Mouse (Mus musculus): ENCODE results near the gene Sh3kbp1. TPM values are rescaled to one million over a fixed set of nuclear protein-coding genes. Genes with fewer than 3 reads are reported as not detected.

Gene Sh3kbp1
- polyA plus RNA-seq, 2 experiments = 4.0 to 9.9 TPM

- H3K36me3 ChIP-seq (replicated peaks; ENCODE audit: control insufficient read depth, insufficient read depth, low read depth) = no peaks in the 10 kb centered on the region
- ATAC-seq (ENCODE audit: insufficient read depth) (no peak), DNase-seq (ENCODE audit: low read depth in 3 of 3, low spot score in 3 of 3) (no peak)
- H3K4me2 ChIP-seq (ENCODE audit: low read depth) = no peak overlapping the region
- H3K9ac ChIP-seq (replicated peaks) = no peak overlapping the region
- no peaks in the 10 kb centered on the region for H3K9me3 ChIP-seq (ENCODE audit: control insufficient read depth, low read length)
- H3K27ac ChIP-seq = no peak overlapping the region
- no peaks in the 10 kb centered on the region for H3K27me3 ChIP-seq (ENCODE audit: control insufficient read depth, insufficient read depth, low read length)
- H3K4me1 ChIP-seq (replicated peaks; ENCODE audit: control insufficient read depth in 2 of 2, insufficient read depth in 2 of 2, low read length in 1 of 2) = no peaks in the 10 kb centered on the region
- no peak overlapping the region for H3K4me3 ChIP-seq (ENCODE audit: insufficient read depth in 1 of 2, low read depth in 2 of 2, low read length in 2 of 2)
- WGBS (ENCODE audit: insufficient replicate concordance) = 63% methylated on average over 1 of the region's 1 CpGs
- no peak for TF ChIP-seq EP300 (IDR thresholded peaks at IDR 0.05; ENCODE audit: low read depth)
Observed at GRCm38 (mm10) chrX:159765850-159766249, 138.8 kb downstream of the Sh3kbp1 start.

- TF ChIP-seq CTCF (IDR thresholded peaks at IDR 0.05; ENCODE audit: low read depth) (no peak), EP300 (IDR thresholded peaks at IDR 0.05; ENCODE audit: low read depth) (no peak)
- Histone ChIP-seq H3K9ac (replicated peaks) (no peak overlapping the region), H3K4me2 (ENCODE audit: low read depth) (no peak overlapping the region), H3K27ac (no peak overlapping the region), H3K4me1 (replicated peaks; ENCODE audit: control insufficient read depth in 2 of 2, insufficient read depth in 2 of 2, low read length in 1 of 2) (no peaks in the 10 kb centered on the region), H3K27me3 (ENCODE audit: control insufficient read depth, insufficient read depth, low read length) (no peaks in the 10 kb centered on the region), H3K36me3 (replicated peaks; ENCODE audit: control insufficient read depth, insufficient read depth, low read depth) (no peaks in the 10 kb centered on the region), H3K9me3 (ENCODE audit: control insufficient read depth, low read length) (no peaks in the 10 kb centered on the region), H3K4me3 (ENCODE audit: insufficient read depth in 1 of 2, low read depth in 2 of 2, low read length in 2 of 2) (no peak overlapping the region)
- DNase-seq (ENCODE audit: low read depth in 3 of 3, low spot score in 3 of 3) = no peak
- ATAC-seq (ENCODE audit: insufficient read depth) = no peak
- WGBS (ENCODE audit: insufficient replicate concordance) = 41% methylated on average over 2 of the region's 2 CpGs
Observed at GRCm38 (mm10) chrX:159769005-159769404, 141.9 kb downstream of the Sh3kbp1 start.

GRCm38 (mm10) chrX:159769773-159770172 is 142.7 kb downstream of the Sh3kbp1 start:
- Histone ChIP-seq H3K36me3 (replicated peaks; ENCODE audit: control insufficient read depth, insufficient read depth, low read depth) (no peaks in the 10 kb centered on the region), H3K4me2 (ENCODE audit: low read depth) (no peak overlapping the region), H3K27me3 (ENCODE audit: control insufficient read depth, insufficient read depth, low read length) (no peaks in the 10 kb centered on the region), H3K4me1 (replicated peaks; ENCODE audit: control insufficient read depth in 2 of 2, insufficient read depth in 2 of 2, low read length in 1 of 2) (no peaks in the 10 kb centered on the region), H3K27ac (no peak overlapping the region), H3K4me3 (ENCODE audit: insufficient read depth in 1 of 2, low read depth in 2 of 2, low read length in 2 of 2) (no peak overlapping the region), H3K9ac (replicated peaks) (no peak overlapping the region), H3K9me3 (ENCODE audit: control insufficient read depth, low read length) (no peaks in the 10 kb centered on the region)
- 76% methylated on average over 3 of the region's 3 CpGs for whole genome bisulfite sequencing (ENCODE audit: insufficient replicate concordance)
- no peak for DNase-seq (ENCODE audit: low read depth in 3 of 3, low spot score in 3 of 3)
- no peak for ATAC-seq (ENCODE audit: insufficient read depth)
- TF ChIP-seq CTCF (IDR thresholded peaks at IDR 0.05; ENCODE audit: low read depth) = no peak
- TF ChIP-seq EP300 (IDR thresholded peaks at IDR 0.05; ENCODE audit: low read depth) = no peak

- no peak for TF ChIP-seq CTCF (IDR thresholded peaks at IDR 0.05; ENCODE audit: low read depth)
- TF ChIP-seq EP300 (IDR thresholded peaks at IDR 0.05; ENCODE audit: low read depth) = no peak
- Histone ChIP-seq H3K4me2 (ENCODE audit: low read depth) (no peak overlapping the region), H3K9ac (replicated peaks) (no peak overlapping the region), H3K9me3 (ENCODE audit: control insufficient read depth, low read length) (no peaks in the 10 kb centered on the region), H3K4me3 (ENCODE audit: insufficient read depth in 1 of 2, low read depth in 2 of 2, low read length in 2 of 2) (no peak overlapping the region), H3K4me1 (replicated peaks; ENCODE audit: control insufficient read depth in 2 of 2, insufficient read depth in 2 of 2, low read length in 1 of 2) (no peaks in the 10 kb centered on the region), H3K27ac (no peak overlapping the region), H3K36me3 (replicated peaks; ENCODE audit: control insufficient read depth, insufficient read depth, low read depth) (no peaks in the 10 kb centered on the region), H3K27me3 (ENCODE audit: control insufficient read depth, insufficient read depth, low read length) (no peaks in the 10 kb centered on the region)
- ATAC-seq (ENCODE audit: insufficient read depth) (no peak), DNase-seq (ENCODE audit: low read depth in 3 of 3, low spot score in 3 of 3) (no peak)
- WGBS (ENCODE audit: insufficient replicate concordance) = 58% methylated on average over 4 of the region's 4 CpGs
Observed at GRCm38 (mm10) chrX:159772137-159772536, 145.1 kb downstream of the Sh3kbp1 start.

GRCm38 (mm10) chrX:159775042-159775441 is 148.0 kb downstream of the Sh3kbp1 start:
- 54% methylated on average over 4 of the region's 4 CpGs for WGBS (ENCODE audit: insufficient replicate concordance)
- H3K4me3 ChIP-seq (ENCODE audit: insufficient read depth in 1 of 2, low read depth in 2 of 2, low read length in 2 of 2) = no peak overlapping the region
- H3K27ac ChIP-seq = no peak overlapping the region
- H3K9me3 ChIP-seq (ENCODE audit: control insufficient read depth, low read length) = no peaks in the 10 kb centered on the region
- H3K36me3 ChIP-seq (replicated peaks; ENCODE audit: control insufficient read depth, insufficient read depth, low read depth) = no peaks in the 10 kb centered on the region
- no peaks in the 10 kb centered on the region for H3K4me1 ChIP-seq (replicated peaks; ENCODE audit: control insufficient read depth in 2 of 2, insufficient read depth in 2 of 2, low read length in 1 of 2)
- no peak for DNase-seq (ENCODE audit: low read depth in 3 of 3, low spot score in 3 of 3)
- no peaks in the 10 kb centered on the region for H3K27me3 ChIP-seq (ENCODE audit: control insufficient read depth, insufficient read depth, low read length)
- TF ChIP-seq EP300 (IDR thresholded peaks at IDR 0.05; ENCODE audit: low read depth) (no peak), CTCF (IDR thresholded peaks at IDR 0.05; ENCODE audit: low read depth) (no peak)
- no peak overlapping the region for H3K9ac ChIP-seq (replicated peaks)
- no peak for ATAC-seq (ENCODE audit: insufficient read depth)
- H3K4me2 ChIP-seq (ENCODE audit: low read depth) = no peak overlapping the region

All from liver, embryonic 14.5 days (tissue).